Mouse (Mus musculus): ENCODE data around the gene Tdrd3.

Gene Tdrd3

GRCm38 (mm10) chr14:87563841-87564240 lies 147.4 kb downstream of the Tdrd3 start:
- CTCF ChIA-PET, result no interaction called here

GRCm38 (mm10) chr14:87566211-87566610 lies 149.8 kb downstream of the Tdrd3 start:
- CTCF ChIA-PET, result no interaction called here

GRCm38 (mm10) chr14:87567034-87567461 lies 150.6 kb downstream of the Tdrd3 start:
- CTCF ChIA-PET, result no interaction called here

DNA sequence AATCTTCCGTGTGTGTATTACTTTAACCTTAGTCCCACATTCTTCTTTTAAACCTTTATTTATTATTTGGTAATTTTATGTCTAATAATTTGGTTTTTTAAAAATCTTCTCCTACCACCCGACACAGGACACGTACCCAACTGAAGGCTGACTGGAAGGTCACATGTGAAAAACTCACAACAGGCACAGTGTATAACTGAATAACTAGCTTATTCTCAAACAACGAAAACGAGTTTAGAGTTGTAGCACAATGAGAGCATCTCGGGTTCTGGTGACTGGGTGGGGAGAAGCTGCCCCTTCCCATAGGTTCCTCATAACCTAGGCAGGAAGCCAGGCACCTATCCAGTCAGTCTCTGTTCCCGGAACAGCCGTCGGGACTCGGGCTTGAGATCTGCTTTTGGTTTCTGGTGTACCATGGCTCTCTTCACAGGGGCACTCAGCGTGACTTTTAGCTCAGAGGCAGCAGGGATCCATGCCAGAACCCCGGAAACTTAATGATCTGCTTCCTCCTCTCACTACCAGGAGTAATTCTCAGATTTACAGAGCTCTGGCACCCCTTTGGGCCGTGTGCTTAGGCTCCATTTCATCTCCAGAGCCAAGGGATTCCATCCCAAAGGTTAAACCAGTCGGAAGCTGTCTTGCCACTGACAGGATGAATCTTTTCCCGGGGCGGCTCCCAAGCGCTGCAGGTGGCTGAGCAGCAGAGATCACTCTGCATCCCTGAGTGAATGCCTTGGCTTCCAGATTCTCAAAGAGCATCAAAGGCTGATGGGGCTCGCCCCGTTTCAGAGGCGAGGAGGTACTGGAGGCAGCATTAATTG lies 151.4 kb downstream of the Tdrd3 start:
- CTCF ChIA-PET, result no interaction called here

GRCm38 (mm10) chr14:87568447-87568908 lies 152.0 kb downstream of the Tdrd3 start:
- CTCF ChIA-PET, result no interaction called here

DNA sequence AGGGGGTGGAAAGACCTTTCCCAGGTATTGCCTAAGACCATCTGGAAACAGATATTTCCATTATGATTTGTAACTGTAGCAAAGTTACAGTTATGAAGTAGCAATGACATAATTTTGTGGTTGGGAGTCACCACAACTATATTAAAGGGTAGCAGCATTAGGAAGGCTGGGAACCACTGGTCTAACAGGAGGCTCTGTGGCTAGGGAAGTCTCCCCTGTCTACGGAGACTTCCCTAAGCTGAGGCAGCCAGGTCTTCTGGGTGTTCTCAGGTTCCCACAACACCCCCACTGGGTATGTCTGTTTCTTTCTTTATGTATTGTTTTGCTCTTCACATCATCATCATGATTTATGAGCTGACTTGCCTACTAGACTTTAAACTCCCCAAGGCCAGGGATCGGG lies 153.0 kb downstream of the Tdrd3 start:
- CTCF ChIA-PET, result no interaction called here

GRCm38 (mm10) chr14:87572453-87572852 lies 156.0 kb downstream of the Tdrd3 start:
- CTCF ChIA-PET, result no interaction called here

DNA sequence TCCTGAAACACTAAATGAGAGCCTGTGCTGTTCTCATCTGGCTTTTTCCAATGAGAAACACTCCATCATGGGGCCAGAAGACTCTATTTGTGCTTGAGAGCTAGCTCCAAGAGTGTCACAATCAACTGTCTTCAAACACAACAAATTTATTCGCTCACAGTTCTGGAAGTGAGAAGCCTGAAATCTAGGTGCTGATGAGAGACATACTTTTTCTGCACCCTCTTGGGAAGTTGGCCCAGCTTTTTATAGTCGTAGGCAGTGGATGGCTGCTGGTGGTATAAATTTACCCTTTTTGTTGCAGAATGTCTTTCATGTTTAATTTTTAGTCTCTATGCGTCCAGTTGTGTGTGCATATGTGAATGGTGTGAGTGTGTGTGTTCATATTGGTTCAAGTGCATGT lies 166.2 kb downstream of the Tdrd3 start:
- CTCF ChIA-PET, result no interaction called here
